Mouse (Mus musculus) cortical plate, adult 2 months (tissue): ENCODE measurements around the gene Specc1.

Source experiments
- CTCF ChIP-seq: fragments of 200-500 bp; IDR thresholded peaks from 2 replicates; pipeline ENCODE4 v1.5.1; 2011; ENCODE audit warnings: mild to moderate bottlenecking, control low read depth, low read length; ENCODE audit not compliant: insufficient read depth; ENCODE audit errors: extremely low read depth
- POLR2A ChIP-seq: fragments of 200-500 bp; IDR thresholded peaks from 2 replicates; pipeline ENCODE4 v1.6.1; 2011; ENCODE audit warnings: mild to moderate bottlenecking, low read length, control low read depth; ENCODE audit not compliant: insufficient read depth; ENCODE audit errors: extremely low read depth

DNA sequence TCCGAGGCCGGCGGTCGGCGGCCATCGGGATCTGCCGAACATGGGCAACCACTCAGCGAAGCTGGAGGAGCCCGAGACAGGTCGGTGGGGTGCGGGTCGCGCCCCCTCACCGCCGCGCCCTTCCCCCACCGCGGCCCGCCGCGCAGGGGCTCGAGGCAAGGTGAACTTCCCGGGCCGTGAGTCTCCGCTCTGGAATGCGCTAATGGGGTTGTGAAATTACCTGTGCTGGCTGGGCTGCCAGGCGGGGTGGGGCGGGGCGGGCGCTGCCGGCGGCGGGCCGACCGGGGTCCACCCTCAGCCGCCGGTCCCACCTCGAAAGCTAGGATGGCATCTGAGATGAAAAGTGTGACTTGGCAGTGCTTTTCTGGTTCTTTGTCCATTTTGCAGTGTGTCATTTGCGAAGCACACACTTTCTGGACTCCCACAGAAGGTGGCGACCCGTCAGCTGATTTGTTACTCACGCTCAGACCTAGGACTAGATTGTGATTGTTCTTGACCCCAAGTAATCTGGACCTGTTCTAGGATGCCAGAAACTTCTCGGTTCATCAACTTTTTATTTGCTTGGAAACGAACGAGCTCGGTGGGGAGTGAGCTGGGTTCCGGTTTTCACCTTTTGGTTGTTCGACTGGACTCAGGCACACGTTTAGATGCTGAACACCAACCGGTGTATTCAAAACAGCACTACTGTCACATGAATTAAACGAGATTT is 120.7 kb downstream of the Specc1 start:
- TF ChIP-seq CTCF (no peak), POLR2A (no peak)
